Comparison of ENCODE assay signal across 8 mouse cellular contexts in genomic region chr17:62882726-62883475, GRCm38 (mm10). TPM values are rescaled to one million over a fixed set of nuclear protein-coding genes. Genes with fewer than 3 reads are reported as not detected.
A peak's percentile ranks its signal among the peaks of the same experiment; 100 is the strongest.
DNase-seq lines count a peak whose midpoint lies in the region; ATAC-seq lines count a peak whose summit lies in the region.

No protein-coding gene starts in this region.

- 0 out of 2 replicates have a peak, but pooled peaks have one; percentile 9 for ATAC-seq in megakaryocyte progenitor cell, adult 5-6 weeks (replicated peaks; ENCODE audit: poor library complexity)
- no peak for ATAC-seq in erythroid progenitor cell, adult 5-6 weeks (replicated peaks; ENCODE audit: low FRiP score, poor library complexity, severe bottlenecking)

- DNase-seq in adrenal gland, adult 2 months = peak; percentile 94
- peak; percentile 90 for DNase-seq in embryo, embryonic 10 days (ENCODE audit: low spot score)
- peak; percentile 66 for DNase-seq in gastrocnemius, postnatal 14 days
- DNase-seq in induced T-regulatory cell, adult 2 months (ENCODE audit: low read depth) = peak; percentile 38
- DNase-seq in left cerebral cortex, postnatal 14 days (ENCODE audit: low spot score in 2 of 2) = peak; percentile 71 to 85
- DNase-seq in skeletal muscle tissue, adult 2 months (ENCODE audit: low read depth, low spot score) = peak; percentile 65

- intact Hi-C loops in gastrocnemius, postnatal 14 days (cut with DNase I; ENCODE audit: low total_unique reads) = no loop called here
- intact Hi-C loops in left cerebral cortex, postnatal 14 days (cut with DNase I) = loop anchor here (5.0 kb wide), 1 partner anchor 226 kb away; no protein-coding TSS in a partner anchor

RNA-seq across cellular contexts. Expression of gene Efna5, which starts 1.8 kb away (rescaled TPM):
- total RNA-seq in adrenal gland, adult 2 months (2021) = 10 to 100 TPM; 20.4 to 22.6 TPM
- 2.9 and 3.7 TPM in 2 replicates for polyA plus RNA-seq in adrenal gland, adult 2 months (2012; rRNA removed)
- 1 to 10 TPM; 1.5 to 1.6 TPM for total RNA-seq in gastrocnemius, postnatal 14 days (2021)
- 10 to 100 TPM; 45.0 to 50.8 TPM for total RNA-seq in left cerebral cortex, postnatal 14 days (2021)
- total RNA-seq in megakaryocyte progenitor cell, adult 5-6 weeks (2015) = not detected in 2 replicates
- not detected in 2 replicates for total RNA-seq in megakaryocyte progenitor cell, adult 5-6 weeks (2017)
- not detected in 2 replicates for total RNA-seq in erythroid progenitor cell, adult 5-6 weeks (2015; ENCODE audit: low replicate concordance)
- not detected in 2 replicates for total RNA-seq in erythroid progenitor cell, adult 5-6 weeks (2017; ENCODE audit: low replicate concordance)

Comparison
In these comparisons a context has a peak if more than half of its experiments do, and no peak if none do; other contexts are left out.
1. DNase-seq: peak in every context shown above with its lines; median percentile 94 in adrenal gland, adult 2 months; 90 in embryo, embryonic 10 days; 78 in left cerebral cortex, postnatal 14 days; 66 in gastrocnemius, postnatal 14 days; 65 in skeletal muscle tissue, adult 2 months; 38 in induced T-regulatory cell, adult 2 months.
2. RNA of gene Efna5, which starts 1.8 kb away (total RNA-seq): 45.0 to 50.8 TPM in left cerebral cortex, postnatal 14 days and 20.4 to 22.6 TPM in adrenal gland, adult 2 months; 1.5 to 1.6 TPM in gastrocnemius, postnatal 14 days, not detected in megakaryocyte progenitor cell, adult 5-6 weeks and not detected in erythroid progenitor cell, adult 5-6 weeks; every median in the first group is over 4 times any median in the second.